Mouse (Mus musculus): Measurements from ENCODE around the gene Anapc7. TPM values are rescaled to one million over a fixed set of nuclear protein-coding genes. Genes with fewer than 3 reads are reported as not detected.

Gene Anapc7
- total RNA-seq, 1 experiment: 51.8 TPM

DNA sequence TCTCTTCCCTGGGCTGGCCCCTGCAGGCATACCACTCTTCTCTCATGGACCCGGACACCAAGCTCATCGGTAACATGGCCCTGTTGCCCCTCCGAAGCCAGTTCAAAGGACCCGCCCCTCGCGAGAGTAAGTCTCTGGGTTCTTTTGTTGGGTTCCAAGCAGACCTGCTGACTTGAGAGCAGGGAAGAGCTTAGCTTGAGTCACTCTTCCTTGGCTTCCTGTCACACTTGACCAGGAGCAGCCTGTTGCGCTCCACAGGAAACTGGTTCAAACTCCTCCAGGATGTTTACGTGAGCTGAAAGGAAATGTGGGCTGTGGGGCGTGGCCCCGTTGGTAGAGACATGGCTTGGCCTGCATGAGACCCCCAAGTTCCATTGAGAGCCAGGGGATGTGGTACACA lies 24.7 kb upstream of the Anapc7 start:
- TF ChIP-seq ZNF384 (IDR thresholded peaks at IDR 0.05; ENCODE audit: low read depth, low read length) (no peak), CHD2 (IDR thresholded peaks at IDR 0.05; ENCODE audit: low read depth, low read length) (peak; percentile 75), HCFC1 (IDR thresholded peaks at IDR 0.05; ENCODE audit: borderline replicate concordance, insufficient read depth, low read length) (no peak)
- Histone ChIP-seq H3K9ac (ENCODE audit: insufficient read depth, low read depth, low read length, poor library complexity, severe bottlenecking) (0 out of 2 replicates have a peak overlapping the region, but pooled peaks have one; percentile 13), H3K4me1 (ENCODE audit: control insufficient read depth in 2 of 2, insufficient read depth in 2 of 2, low read length in 2 of 2, poor library complexity in 1 of 2) (peaks cover 1 to 4% of the 10 kb centered on the region in 2 experiments; a peak in 1 of 4 replicates), H3K9me3 (ENCODE audit: control insufficient read depth, insufficient read depth, low read depth, low read length) (no peaks in the 10 kb centered on the region), H3K4me3 (ENCODE audit: insufficient read depth in 1 of 2, low read depth in 1 of 2, low read length in 2 of 2, poor library complexity in 1 of 2, severe bottlenecking in 1 of 2) (peak overlapping the region in 1 of 2 experiments; percentile 18; a peak in 2 of 4 replicates), H3K27ac (ENCODE audit: insufficient read depth, low read depth, low read length, poor library complexity, severe bottlenecking) (no peak overlapping the region), H3K36me3 (ENCODE audit: control insufficient read depth, insufficient read depth, low read length, poor library complexity, severe bottlenecking) (peaks cover 3% of the 10 kb centered on the region; the same call in 1 of the 2 replicates)
- in situ Hi-C loops (cut with MboI; ENCODE audit: low sequenced_read_pairs in 2 of 2, unreplicated experiment in 2 of 2): no loop called here
- DNase-seq (ENCODE audit: low read depth, low spot score): no peak

DNA sequence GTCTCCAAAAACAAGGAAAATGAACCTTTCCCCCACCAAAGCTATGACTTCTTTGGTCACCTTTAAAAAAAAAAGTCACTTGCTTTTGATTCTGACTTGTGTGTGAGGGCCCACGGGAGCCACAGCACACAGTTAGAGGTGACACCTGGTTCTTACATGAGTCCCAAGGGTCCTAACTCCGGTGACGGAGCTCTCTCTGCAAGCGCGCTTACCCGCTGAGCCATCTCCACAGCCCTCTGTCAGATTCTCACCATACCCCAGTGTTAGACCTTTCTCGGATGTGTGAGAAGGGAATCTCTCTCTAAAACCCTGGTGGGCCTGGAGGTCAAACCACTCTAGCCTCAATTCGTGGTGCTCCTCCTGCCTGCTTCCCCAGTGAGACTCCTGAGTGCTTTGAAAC lies 24.0 kb upstream of the Anapc7 start:
- DNase-seq (ENCODE audit: low read depth, low spot score): no peak
- H3K9ac ChIP-seq (ENCODE audit: insufficient read depth, low read depth, low read length, poor library complexity, severe bottlenecking): no peak overlapping the region
- in situ Hi-C loops (cut with MboI; ENCODE audit: low sequenced_read_pairs in 2 of 2, unreplicated experiment in 2 of 2): no loop called here
- no peaks in the 10 kb centered on the region for H3K9me3 ChIP-seq (ENCODE audit: control insufficient read depth, insufficient read depth, low read depth, low read length)
- no peak overlapping the region for H3K27ac ChIP-seq (ENCODE audit: insufficient read depth, low read depth, low read length, poor library complexity, severe bottlenecking)
- H3K4me3 ChIP-seq (ENCODE audit: insufficient read depth in 1 of 2, low read depth in 1 of 2, low read length in 2 of 2, poor library complexity in 1 of 2, severe bottlenecking in 1 of 2): no peak overlapping the region
- peaks cover 8% of the 10 kb centered on the region; the same call in 1 of the 2 replicates for H3K36me3 ChIP-seq (ENCODE audit: control insufficient read depth, insufficient read depth, low read length, poor library complexity, severe bottlenecking)
- peaks cover 1 to 3% of the 10 kb centered on the region in 2 experiments; a peak in 1 of 4 replicates for H3K4me1 ChIP-seq (ENCODE audit: control insufficient read depth in 2 of 2, insufficient read depth in 2 of 2, low read length in 2 of 2, poor library complexity in 1 of 2)
- no peak for TF ChIP-seq ZC3H11A (IDR thresholded peaks at IDR 0.05; ENCODE audit: borderline replicate concordance, low read depth, low read length)
- no peak for TF ChIP-seq HCFC1 (IDR thresholded peaks at IDR 0.05; ENCODE audit: borderline replicate concordance, insufficient read depth, low read length)
- TF ChIP-seq CHD2 (IDR thresholded peaks at IDR 0.05; ENCODE audit: low read depth, low read length): no peak
- no peak for TF ChIP-seq MAFK (IDR thresholded peaks at IDR 0.05; ENCODE audit: insufficient read depth, low read depth, low read length)
- no peak for TF ChIP-seq ZNF384 (IDR thresholded peaks at IDR 0.05; ENCODE audit: low read depth, low read length)

DNA sequence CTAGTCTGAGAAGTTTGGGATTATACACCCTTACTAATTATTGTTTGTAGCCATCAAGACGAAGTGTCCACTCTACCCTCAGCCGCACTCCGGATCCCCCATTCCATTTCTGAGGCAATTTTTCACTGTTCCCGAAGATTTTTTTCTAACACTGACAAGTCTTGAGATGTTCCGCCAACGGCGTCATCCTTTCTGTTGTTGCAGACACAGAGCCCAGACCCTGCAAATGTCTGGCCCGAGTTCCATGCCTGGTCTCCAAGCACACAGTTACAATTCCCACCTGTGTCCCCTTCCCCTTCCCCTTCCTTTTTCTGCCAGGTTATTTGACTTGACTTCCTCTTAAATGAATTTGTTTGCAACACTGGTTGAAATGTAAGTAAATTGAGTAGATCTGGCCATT lies 21.6 kb upstream of the Anapc7 start:
- Histone ChIP-seq H3K9me3 (ENCODE audit: control insufficient read depth, insufficient read depth, low read depth, low read length) (no peaks in the 10 kb centered on the region), H3K36me3 (ENCODE audit: control insufficient read depth, insufficient read depth, low read length, poor library complexity, severe bottlenecking) (peaks cover 25% of the 10 kb centered on the region), H3K27ac (ENCODE audit: insufficient read depth, low read depth, low read length, poor library complexity, severe bottlenecking) (no peak overlapping the region), H3K4me3 (ENCODE audit: insufficient read depth in 1 of 2, low read depth in 1 of 2, low read length in 2 of 2, poor library complexity in 1 of 2, severe bottlenecking in 1 of 2) (no peak overlapping the region), H3K4me1 (ENCODE audit: control insufficient read depth in 2 of 2, insufficient read depth in 2 of 2, low read length in 2 of 2, poor library complexity in 1 of 2) (no peaks in the 10 kb centered on the region), H3K9ac (ENCODE audit: insufficient read depth, low read depth, low read length, poor library complexity, severe bottlenecking) (no peak overlapping the region)
- no peak for TF ChIP-seq HCFC1 (IDR thresholded peaks at IDR 0.05; ENCODE audit: borderline replicate concordance, insufficient read depth, low read length)
- no peak for TF ChIP-seq MAFK (IDR thresholded peaks at IDR 0.05; ENCODE audit: insufficient read depth, low read depth, low read length)
- no peak for TF ChIP-seq ZNF384 (IDR thresholded peaks at IDR 0.05; ENCODE audit: low read depth, low read length)
- no peak for TF ChIP-seq CHD2 (IDR thresholded peaks at IDR 0.05; ENCODE audit: low read depth, low read length)
- TF ChIP-seq ZC3H11A (IDR thresholded peaks at IDR 0.05; ENCODE audit: borderline replicate concordance, low read depth, low read length): no peak
- DNase-seq (ENCODE audit: low read depth, low spot score): no peak
- in situ Hi-C loops (cut with MboI; ENCODE audit: low sequenced_read_pairs in 2 of 2, unreplicated experiment in 2 of 2): loop anchor here in 1 of 2 experiments (10.0 kb wide), 1 partner anchor 235 kb away; no protein-coding TSS in a partner anchor

DNA sequence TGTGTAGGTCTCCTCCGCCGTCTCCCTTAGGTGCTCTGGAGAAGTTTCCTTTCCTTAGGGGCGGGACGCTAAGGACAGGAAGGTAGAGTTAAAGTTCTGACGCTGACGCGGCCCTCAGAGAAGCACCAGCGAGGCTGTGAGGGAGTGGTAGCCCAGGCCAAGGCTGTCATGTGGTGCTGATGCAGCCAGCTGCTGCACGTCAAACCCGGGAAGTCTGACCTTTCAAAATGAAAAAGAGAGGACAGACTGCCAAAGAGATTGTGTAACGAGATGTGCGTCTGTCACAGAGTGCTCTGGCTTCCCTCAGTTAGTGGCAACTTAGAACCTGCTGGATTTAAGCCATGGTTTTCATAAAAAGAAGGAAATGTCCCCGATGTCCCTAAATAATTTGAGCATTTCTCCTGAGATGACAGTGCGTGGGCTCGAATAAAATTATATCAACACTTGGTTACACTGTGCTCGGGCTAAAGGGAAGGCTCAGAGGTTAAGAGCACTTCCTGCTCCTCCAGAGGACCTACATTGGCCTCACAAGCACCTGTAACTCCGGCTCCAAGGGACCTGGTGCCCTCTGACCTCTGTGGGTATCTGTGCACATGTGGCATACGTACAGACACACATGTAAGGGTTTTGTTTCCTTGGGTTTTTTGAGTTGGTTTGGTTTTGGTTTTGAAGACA lies 20.7 kb upstream of the Anapc7 start:
- TF ChIP-seq ZNF384 (IDR thresholded peaks at IDR 0.05; ENCODE audit: low read depth, low read length) (no peak), ZC3H11A (IDR thresholded peaks at IDR 0.05; ENCODE audit: borderline replicate concordance, low read depth, low read length) (no peak), HCFC1 (IDR thresholded peaks at IDR 0.05; ENCODE audit: borderline replicate concordance, insufficient read depth, low read length) (no peak), MAFK (IDR thresholded peaks at IDR 0.05; ENCODE audit: insufficient read depth, low read depth, low read length) (no peak), CHD2 (IDR thresholded peaks at IDR 0.05; ENCODE audit: low read depth, low read length) (no peak)
- in situ Hi-C loops (cut with MboI; ENCODE audit: low sequenced_read_pairs in 2 of 2, unreplicated experiment in 2 of 2): loop anchor here in 1 of 2 experiments (10.0 kb wide), 1 partner anchor 234 kb away; no protein-coding TSS in a partner anchor
- Histone ChIP-seq H3K9ac (ENCODE audit: insufficient read depth, low read depth, low read length, poor library complexity, severe bottlenecking) (no peak overlapping the region), H3K4me1 (ENCODE audit: control insufficient read depth in 2 of 2, insufficient read depth in 2 of 2, low read length in 2 of 2, poor library complexity in 1 of 2) (no peaks in the 10 kb centered on the region), H3K4me3 (ENCODE audit: insufficient read depth in 1 of 2, low read depth in 1 of 2, low read length in 2 of 2, poor library complexity in 1 of 2, severe bottlenecking in 1 of 2) (peak overlapping the region in 1 of 2 experiments; percentile 11; a peak in 1 of 4 replicates), H3K9me3 (ENCODE audit: control insufficient read depth, insufficient read depth, low read depth, low read length) (no peaks in the 10 kb centered on the region), H3K36me3 (ENCODE audit: control insufficient read depth, insufficient read depth, low read length, poor library complexity, severe bottlenecking) (peaks cover 32% of the 10 kb centered on the region), H3K27ac (ENCODE audit: insufficient read depth, low read depth, low read length, poor library complexity, severe bottlenecking) (no peak overlapping the region)
- DNase-seq (ENCODE audit: low read depth, low spot score): no peak
